ENCODE assay signal across 9 mouse cellular contexts in the genomic region with DNA sequence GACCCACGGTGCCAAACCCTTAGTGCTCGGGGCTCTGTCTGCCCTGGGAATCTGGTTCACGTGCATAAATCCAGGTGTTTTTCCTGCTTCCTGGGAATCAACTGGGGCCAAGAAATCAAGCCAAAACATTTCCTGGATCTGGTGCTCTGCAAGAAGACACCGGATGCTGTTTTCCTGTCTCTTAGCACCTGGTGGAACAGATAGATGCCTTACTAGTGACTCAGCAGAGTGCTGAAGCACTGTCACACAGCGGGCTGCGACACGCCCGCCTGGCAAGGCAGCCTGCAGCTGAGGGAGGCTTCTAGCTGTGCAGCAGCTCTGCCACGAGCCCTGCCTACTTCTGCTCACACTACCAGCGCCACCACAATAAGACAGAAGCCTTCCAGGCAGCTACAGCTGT. TPM values are rescaled to one million over a fixed set of nuclear protein-coding genes. Genes with fewer than 3 reads are reported as not detected.
A peak's percentile ranks its signal among the peaks of the same experiment; 100 is the strongest.
DNase-seq lines count a peak whose midpoint lies in the region; ATAC-seq and TF ChIP-seq lines count a peak whose summit lies in the region.
"Had no signal": no experiment of that assay in that cellular context is flagged by ENCODE, and none has a peak within 500 bp of the region (broad histone marks: within the 10 kb centered on the region; RNA-seq: fewer than 3 reads in every experiment).

No protein-coding gene starts in this region.

- 76% methylated on average over 10 of the region's 10 CpGs for WGBS in kidney, embryonic 14.5 days
- 63% methylated on average over 10 of the region's 10 CpGs for WGBS in kidney, adult 2 months

- CTCF ChIA-PET in Patski (lab: Charles Lee), result interaction anchor here (1.0 to 1.7 kb wide), 2 partner anchors 19 to 34 kb away, joined by 3 read pairs; no protein-coding TSS in a partner anchor

- H3K79me2 ChIP-seq in myocyte (ENCODE audit: control insufficient read depth, insufficient read depth), result no peaks in the 10 kb centered on the region

- no peak for ATAC-seq in kidney, embryonic 14.5 days (ENCODE audit: low FRiP score, low TSS enrichment)
- ATAC-seq in Patski, result peak; percentile 68

- no peak overlapping the region for H3K9ac ChIP-seq in kidney, embryonic 14.5 days (ENCODE audit: low read depth, low read length)

- H3K9me3 ChIP-seq in kidney, embryonic 14.5 days (ENCODE audit: control insufficient read depth, low read length), result no peaks in the 10 kb centered on the region

- H3K27me3 ChIP-seq in kidney, embryonic 14.5 days (ENCODE audit: control insufficient read depth, insufficient read depth, low read length), result no peaks in the 10 kb centered on the region
- H3K27me3 ChIP-seq in Patski (no peaks in the 10 kb centered on the region), myocyte (ENCODE audit: control insufficient read depth, insufficient read depth, insufficient read length) (no peaks in the 10 kb centered on the region)
- H3K27me3 ChIP-seq in kidney, adult 2 months (replicated peaks; ENCODE audit: control insufficient read depth, insufficient read depth, low read length), result no peaks in the 10 kb centered on the region

- DNase-seq in kidney, adult 18-20 months, result peak; percentile 7
- no peak for DNase-seq in Patski (ENCODE audit: low read depth, low spot score)
- peak; percentile 35 for DNase-seq in kidney, adult 2 months
- DNase-seq in ovary, adult 18-20 months (ENCODE audit: low spot score), result no peak
- no peak for DNase-seq in ovary, postnatal 14 days (ENCODE audit: low spot score)
- no peak for DNase-seq in testis, postnatal 10 days (ENCODE audit: low spot score)

- TF ChIP-seq POLR2A in kidney, adult 2 months (IDR thresholded peaks at IDR 0.05; ENCODE audit: low read depth, low read length), result no peak
- TF ChIP-seq POLR2A in myocyte (IDR thresholded peaks at IDR 0.05; ENCODE audit: insufficient read length, low read depth), result no peak

- no peak overlapping the region for H3K4me3 ChIP-seq in kidney, embryonic 14.5 days (ENCODE audit: low read length)
- H3K4me3 ChIP-seq in kidney, adult 2 months (ENCODE audit: insufficient read depth, low read depth, low read length), result no peak overlapping the region
- H3K4me3 ChIP-seq in myocyte, result no peak overlapping the region

- no peak overlapping the region for H3K4me2 ChIP-seq in kidney, embryonic 14.5 days (replicated peaks; ENCODE audit: low read depth, low read length)
- H3K4me2 ChIP-seq in myocyte (ENCODE audit: low read depth), result no peak overlapping the region

- H3ac ChIP-seq in myocyte (ENCODE audit: control insufficient read depth, insufficient read length), result no peak overlapping the region

- no peak overlapping the region for H3K27ac ChIP-seq in kidney, embryonic 14.5 days (ENCODE audit: low read depth, low read length)
- H3K27ac ChIP-seq in kidney, adult 2 months (ENCODE audit: insufficient read depth, low read depth, low read length), result no peak overlapping the region
- H3K27ac ChIP-seq: kidney, postnatal 0 days had no signal

- in situ Hi-C loops in Patski (cut with MboI; ENCODE audit: low pct_unique_long_range_greater_than_20kb), result no loop called here

- H3K36me3 ChIP-seq in kidney, embryonic 14.5 days (ENCODE audit: control insufficient read depth, insufficient read depth, low read length), result peaks cover 91% of the 10 kb centered on the region
- H3K36me3 ChIP-seq in kidney, adult 2 months (ENCODE audit: control insufficient read depth, insufficient read depth, low read length), result no peaks in the 10 kb centered on the region
- H3K36me3 ChIP-seq in myocyte (ENCODE audit: control insufficient read depth, insufficient read depth), result peaks cover 34% of the 10 kb centered on the region

- POLR2A ChIA-PET in Patski (lab: Charles Lee), result no interaction called here

- no peak for TF ChIP-seq CTCF in Patski (IDR thresholded peaks at IDR 0.05)
- no peak for TF ChIP-seq CTCF in kidney, adult 2 months (conservative IDR thresholded peaks at IDR 0.05; ENCODE audit: insufficient read depth, insufficient read length, low read depth, low read length)

- no peaks in the 10 kb centered on the region for H3K4me1 ChIP-seq in kidney, embryonic 14.5 days (ENCODE audit: control insufficient read depth, insufficient read depth, low read length)
- H3K4me1 ChIP-seq in kidney, adult 2 months (ENCODE audit: control insufficient read depth, insufficient read depth, low read length), result no peaks in the 10 kb centered on the region

TF ChIP-seq in myocyte, 11 proteins besides CTCF, POLR2A, EP300 and RAD21:
- TF ChIP-seq POLR2AphosphoS2 (IDR thresholded peaks at IDR 0.05; ENCODE audit: insufficient read length, low read depth), result peak; percentile 15
- TF ChIP-seq MYOD1 (IDR thresholded peaks at IDR 0.05; ENCODE audit: control insufficient read depth in 1 of 3, insufficient read length in 2 of 3, low read depth in 2 of 3), result peak in 2 of 3 experiments; percentile 13 to 62
- peak in 1 of 3 experiments; percentile 73 for TF ChIP-seq MYOG (IDR thresholded peaks at IDR 0.05; ENCODE audit: control insufficient read depth in 1 of 3, insufficient read depth in 1 of 3, insufficient read length in 2 of 3, low read depth in 2 of 3)
- TF ChIP-seq TCF12 (IDR thresholded peaks at IDR 0.05; ENCODE audit: insufficient read depth, poor library complexity, severe bottlenecking), result no peak

RNA-seq across cellular contexts. Expression of gene Cwc15, which starts 59.0 kb away (rescaled TPM):
- polyA plus RNA-seq in kidney, embryonic 14.5 days (2014; fragmentation: Nextera tagmentation; extraction: Ambion mirVana), result 172 and 219 TPM in 2 replicates
- polyA plus RNA-seq in Patski (2021) (166 TPM), myocyte (2012; fragmentation: generic; extraction: Trizol) (107 TPM)
- polyA plus RNA-seq in kidney, adult 2 months (2012; rRNA removed), result 14.6 and 20.0 TPM in 2 replicates

RNA-seq across cellular contexts. Expression of gene Kdm4d, which starts 59.1 kb away (rescaled TPM):
- polyA plus RNA-seq in kidney, embryonic 14.5 days (2014; fragmentation: Nextera tagmentation; extraction: Ambion mirVana), result 0.31 TPM in 2 replicates
- polyA plus RNA-seq in Patski (2021), result 0.22 TPM
- 0.09 and 0.19 TPM in 2 replicates for polyA plus RNA-seq in kidney, adult 2 months (2012; rRNA removed)
- polyA plus RNA-seq in myocyte (2012; fragmentation: generic; extraction: Trizol), result not detected

Comparison
In these comparisons a context has a peak if more than half of its experiments do, and no peak if none do; other contexts are left out.
1. DNase-seq: peak in kidney, adult 18-20 months (single experiment) and kidney, adult 2 months (single experiment); none in Patski (single experiment), ovary, adult 18-20 months (single experiment), ovary, postnatal 14 days (single experiment) and testis, postnatal 10 days (single experiment).